Mouse (Mus musculus): Measurements from ENCODE around the gene Ror1.

- TF ChIP-seq EP300 (IDR thresholded peaks at IDR 0.05; ENCODE audit: low read depth) = no peak
- no peak for TF ChIP-seq CTCF (IDR thresholded peaks at IDR 0.05; ENCODE audit: low read depth)
Observed at GRCm38 (mm10) chr4:100462493-100463120, 367.0 kb downstream of the Ror1 start.
